Mouse (Mus musculus) natural killer cell, adult 2 months (primary cell): ENCODE measurements around the gene Gm20721.
"Not testable (repeated sequence)": the region's sequence is repeated elsewhere in the genome, so short reads cannot be mapped to it uniquely, and the experiment has no call there.

Source experiments
- DNase-seq, 2 experiments: peaks; one replicate each; pipeline ENCODE4 v3.0.0; 2022; ENCODE audit warnings: low spot score in 2 of 2

Gm20721 gene

DNA sequence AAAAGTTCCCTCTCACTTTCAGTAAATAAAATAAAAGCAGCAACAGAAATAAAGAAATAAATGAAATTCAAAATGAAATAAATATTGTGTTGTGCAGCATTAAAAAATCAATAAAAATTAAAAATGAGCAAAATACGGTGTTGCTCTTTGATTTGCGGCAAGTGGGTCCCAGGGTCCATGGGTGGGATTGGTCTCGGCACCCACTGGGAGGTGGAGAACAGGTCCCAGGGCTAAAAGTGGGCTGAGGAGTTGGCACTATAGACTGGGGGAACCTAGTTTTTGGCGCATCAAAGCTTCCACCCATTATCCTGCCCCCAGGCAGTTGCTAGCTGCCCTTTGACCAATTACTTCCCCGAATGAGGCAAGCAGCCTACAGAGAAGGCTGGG, at the start of gene Gm20721:
Gm20721 (minus strand) TSS at position 101 of the 387 bp plus-strand sequence.
- DNase-seq = no peak

- DNase-seq = no peak
Observed at GRCm38 (mm10) chr2:174393383-174393782, 46.9 kb upstream of the Gm20721 start.

GRCm38 (mm10) chr2:174392554-174392953, 46.0 kb upstream of the Gm20721 start:
- DNase-seq = no peak

- DNase-seq = no peak
Observed at GRCm38 (mm10) chr2:174391936-174392335, 45.4 kb upstream of the Gm20721 start.

DNA sequence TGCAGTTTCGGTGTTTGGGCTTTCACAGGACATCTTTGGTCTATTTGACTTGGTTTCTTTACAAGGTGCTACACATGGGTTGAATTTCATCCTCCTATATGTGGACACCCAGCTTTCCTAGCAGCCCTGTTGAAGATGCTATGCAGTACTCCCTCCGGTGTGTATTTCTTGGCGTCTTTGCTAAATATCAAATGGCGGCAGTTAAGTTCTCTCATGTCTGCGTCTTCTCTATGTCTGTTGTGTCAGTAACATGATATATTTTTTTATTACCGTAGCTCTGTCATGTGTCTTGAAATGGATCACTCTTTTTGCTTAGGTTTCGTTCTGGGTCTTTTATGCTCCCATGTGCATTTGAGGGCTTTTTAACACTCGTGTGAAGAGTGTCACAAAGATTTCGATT, 34.5 kb upstream of the Gm20721 start:
- DNase-seq = no peak

DNA sequence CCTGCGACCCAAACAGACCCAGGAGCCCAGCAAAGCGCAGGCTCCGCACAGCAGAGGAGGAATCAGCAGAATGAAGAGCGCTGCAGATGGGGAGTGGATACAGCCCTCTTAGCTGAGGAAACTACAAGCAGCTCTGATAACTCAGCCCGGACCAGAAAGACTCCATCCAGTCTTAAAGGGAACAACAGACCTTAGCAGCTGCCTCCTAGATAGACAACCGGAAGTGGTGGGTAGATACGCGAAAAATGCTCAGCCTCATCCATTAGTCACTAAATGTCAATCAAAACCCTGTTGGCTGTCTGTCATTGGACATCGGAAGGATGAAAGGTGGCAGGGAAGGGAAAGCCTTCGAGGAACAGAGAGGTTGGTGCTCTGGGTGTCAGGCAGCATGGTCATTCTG, 20.1 kb upstream of the Gm20721 start:
- no peak for DNase-seq

- no peak for DNase-seq
Observed at GRCm38 (mm10) chr2:174359656-174360055, 13.1 kb upstream of the Gm20721 start.

- no peak for DNase-seq
Observed at GRCm38 (mm10) chr2:174358516-174358915, 12.0 kb upstream of the Gm20721 start.

GRCm38 (mm10) chr2:174346999-174347668, 622 bp upstream of the Gm20721 start:
- not testable (repeated sequence) for DNase-seq

- DNase-seq = no peak
Observed at GRCm38 (mm10) chr2:174344996-174345395, 1.5 kb downstream of the Gm20721 start.

DNA sequence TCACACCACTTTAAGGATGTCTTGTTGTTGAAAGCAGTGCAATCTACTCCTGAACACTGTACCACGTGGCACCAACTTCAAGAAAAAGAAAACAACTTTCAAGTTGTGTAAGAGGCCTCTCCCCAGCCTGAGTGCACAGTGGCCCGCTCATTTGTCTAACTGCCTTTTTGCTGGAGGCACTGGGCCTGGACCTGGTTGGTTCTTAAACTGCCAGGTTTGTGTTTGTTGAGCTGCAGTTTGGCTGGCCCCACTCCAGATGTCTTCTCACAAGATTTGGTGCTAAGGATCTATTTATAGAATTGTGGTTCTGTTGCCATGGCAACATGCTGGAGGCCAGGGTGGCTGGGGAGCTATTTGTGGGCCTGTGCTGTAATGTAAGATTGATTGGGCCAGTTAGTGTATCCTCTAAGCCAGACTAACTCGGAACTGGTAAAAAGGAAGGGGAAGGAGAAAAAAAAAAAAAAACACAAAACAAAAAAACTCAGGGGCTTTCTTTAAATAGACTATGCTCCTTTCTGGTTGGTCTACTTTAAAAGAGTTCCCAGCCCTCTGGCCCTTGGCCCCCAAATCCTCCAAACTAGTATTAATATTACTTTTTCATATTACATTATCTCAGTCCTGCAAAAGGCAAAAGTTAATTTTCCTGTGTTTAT, 2.4 kb downstream of the Gm20721 start:
- peak; percentile 80 for DNase-seq

GRCm38 (mm10) chr2:174343566-174343965, 2.9 kb downstream of the Gm20721 start:
- DNase-seq = no peak

GRCm38 (mm10) chr2:174342793-174343400, 3.6 kb downstream of the Gm20721 start:
- DNase-seq = no peak

DNA sequence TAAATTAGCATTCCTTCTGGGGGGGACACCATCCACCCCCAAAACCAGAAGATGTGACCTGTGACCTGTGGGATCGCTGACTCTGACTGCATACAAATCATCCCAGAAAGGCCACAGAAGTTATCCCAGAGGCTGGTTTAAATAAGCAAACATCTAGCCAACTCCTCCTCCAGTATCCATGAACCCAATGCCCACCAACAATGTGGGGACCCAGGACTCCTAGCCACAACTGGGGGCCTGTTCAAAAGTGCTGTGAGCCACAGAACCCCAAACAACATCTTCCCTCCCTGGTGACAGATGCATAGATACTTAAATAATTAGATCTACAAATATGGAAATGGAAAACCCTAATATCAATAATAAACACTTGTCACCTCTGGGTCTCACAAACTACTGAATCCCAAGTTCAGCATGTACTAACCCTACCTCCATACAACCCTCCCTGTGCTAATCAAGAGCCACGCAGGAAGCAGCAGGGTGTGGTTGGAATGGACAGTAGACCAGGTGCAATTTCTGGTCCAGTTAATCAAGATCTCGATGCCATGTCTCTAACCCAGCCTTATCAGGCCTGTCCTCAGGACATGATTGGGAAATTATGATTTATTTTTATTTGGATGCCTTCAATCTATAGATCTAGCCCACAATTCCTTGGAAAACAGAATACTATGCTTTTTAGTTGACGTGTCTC, 5.5 kb downstream of the Gm20721 start:
- no peak for DNase-seq

DNA sequence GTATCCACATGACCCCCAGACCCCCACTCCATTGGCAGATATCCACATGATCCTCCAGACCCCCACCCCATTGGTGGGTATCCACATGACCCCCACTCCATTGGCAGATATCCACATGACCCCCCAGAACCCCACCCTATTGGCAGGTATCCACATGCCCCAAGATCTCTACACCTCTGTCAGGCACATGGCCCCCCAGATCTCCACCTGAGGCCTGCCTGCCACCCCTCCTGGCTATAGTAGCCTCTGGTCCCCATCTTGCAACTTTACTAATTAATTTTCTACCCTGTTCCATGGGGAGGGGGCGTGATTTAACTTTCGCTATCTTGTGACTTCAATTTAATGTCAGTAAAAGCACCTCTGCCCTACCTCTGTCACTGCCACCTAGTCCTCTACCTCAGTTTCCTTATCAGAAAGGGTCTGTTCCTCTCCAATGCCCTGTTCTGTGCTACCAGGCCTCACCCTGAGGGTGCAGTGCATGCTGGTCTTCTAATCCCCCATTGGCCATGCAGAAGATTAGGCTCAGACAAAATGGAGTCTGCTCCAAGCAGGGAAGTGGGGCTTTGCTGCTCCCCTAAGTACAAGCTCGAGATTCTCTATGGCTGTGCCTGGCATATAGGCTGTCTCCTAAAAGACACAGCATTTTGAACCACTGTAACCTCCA, 6.2 kb downstream of the Gm20721 start:
- DNase-seq = no peak

- no peak for DNase-seq
Observed at GRCm38 (mm10) chr2:174339701-174340100, 6.8 kb downstream of the Gm20721 start.

DNA sequence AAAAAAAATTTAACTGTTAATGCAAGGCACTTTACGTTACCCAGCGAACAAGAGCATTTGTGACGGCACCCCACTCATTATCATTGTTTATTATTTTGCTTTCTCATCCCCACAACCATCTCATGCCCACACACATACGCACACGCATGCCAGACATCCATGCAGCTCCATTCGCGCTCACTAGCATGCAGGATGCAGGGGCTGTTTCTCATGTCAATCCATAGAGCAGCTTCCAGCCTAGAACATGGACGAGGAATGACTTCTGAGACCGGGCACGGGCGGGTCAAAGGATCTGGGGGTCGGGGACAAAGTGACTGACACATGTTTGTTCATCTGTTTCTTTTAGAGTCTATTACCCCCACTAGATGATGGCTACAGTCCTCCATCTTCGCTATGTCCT, 9.2 kb downstream of the Gm20721 start:
- DNase-seq = no peak

GRCm38 (mm10) chr2:174334415-174334814, 12.1 kb downstream of the Gm20721 start:
- no peak for DNase-seq

- peak; percentile 53 to 57 for DNase-seq
Observed at GRCm38 (mm10) chr2:174333239-174333890, 13.1 kb downstream of the Gm20721 start.

- DNase-seq = no peak
Observed at GRCm38 (mm10) chr2:174331282-174332030, 15.1 kb downstream of the Gm20721 start.
